Mouse (Mus musculus) embryonic facial prominence, embryonic 11.5 days (tissue): Measurements from ENCODE around the gene Evc. TPM values are rescaled to one million over a fixed set of nuclear protein-coding genes. Genes with fewer than 3 reads are reported as not detected.

Source experiments
- ATAC-seq: fragments of 200-750 bp; cut with Nextera tagmentation; replicated peaks from 2 replicates; pipeline ENCODE4 v1.8.0; 2017; ENCODE audit warnings: low read depth; ENCODE audit not compliant: insufficient number of reproducible peaks, low FRiP score, low TSS enrichment
- DNase-seq: peaks from one replicate; pipeline ENCODE4 v3.0.0-alpha.2; 2015; ENCODE audit warnings: low spot score
- H3K27ac ChIP-seq: fragments of 300-500 bp; sonication (generic); replicated peaks from 2 replicates; pipeline ENCODE4 v1.5.1; 2014; ENCODE audit warnings: mild to moderate bottlenecking, low read depth, low read length, control low read depth
- H3K27me3 ChIP-seq: fragments of 300-500 bp; sonication (generic); 2 replicates; pipeline ENCODE4 v1.6.1; 2014; ENCODE audit warnings: mild to moderate bottlenecking, low read length, moderate library complexity, mixed read lengths; ENCODE audit not compliant: control insufficient read depth, insufficient read depth
- H3K36me3 ChIP-seq: fragments of 300-500 bp; sonication (generic); replicated peaks from 2 replicates; pipeline ENCODE4 v1.6.1; 2014; ENCODE audit warnings: low read depth, mild to moderate bottlenecking, low read length, moderate library complexity, mixed read lengths; ENCODE audit not compliant: control insufficient read depth, insufficient read depth
- H3K4me1 ChIP-seq: fragments of 300-500 bp; sonication (generic); 2 replicates; pipeline ENCODE4 v1.6.1; 2014; ENCODE audit warnings: low read length, mixed read lengths; ENCODE audit not compliant: control insufficient read depth, insufficient read depth
- H3K4me2 ChIP-seq: fragments of 300-500 bp; sonication (generic); 2 replicates; pipeline ENCODE4 v1.6.1; 2014; ENCODE audit warnings: low read depth, mild to moderate bottlenecking, control low read depth, low read length, moderate library complexity
- H3K4me3 ChIP-seq: fragments of 300-500 bp; sonication (generic); 2 replicates; pipeline ENCODE4 v1.5.1; 2014; ENCODE audit warnings: low read depth, low read length, control low read depth
- H3K9ac ChIP-seq: fragments of 300-500 bp; sonication (generic); replicated peaks from 2 replicates; pipeline ENCODE4 v1.6.1; 2014; ENCODE audit warnings: mild to moderate bottlenecking, control low read depth, low read length
- H3K9me3 ChIP-seq: fragments of 300-500 bp; sonication (generic); replicated peaks from 2 replicates; pipeline ENCODE4 v1.6.1; 2016; ENCODE audit warnings: mild to moderate bottlenecking, low read length, inconsistent platforms, mixed read lengths; ENCODE audit not compliant: control insufficient read depth
- WGBS: fragments of 180-500 bp; shearing (Covaris S2); extraction: QIAGEN DNeasy Blood & Tissue Kit; methylation state at CpG from one replicate; pipeline ENCODE4 v1.1.7; 2014; 5-methylcytosine and 5-hydroxymethylcytosine counted together
- polyA plus RNA-seq: library from polyadenylated mRNA; unstranded; fragments of >200 nt; fragmentation: Nextera tagmentation; extraction: Ambion mirVana; gene quantifications from 2 replicates; pipeline ENCODE4 v1.2.1, GENCODE M21; 2014

Gene Evc
- polyA plus RNA-seq: 15.7 and 17.7 TPM in 2 replicates

DNA sequence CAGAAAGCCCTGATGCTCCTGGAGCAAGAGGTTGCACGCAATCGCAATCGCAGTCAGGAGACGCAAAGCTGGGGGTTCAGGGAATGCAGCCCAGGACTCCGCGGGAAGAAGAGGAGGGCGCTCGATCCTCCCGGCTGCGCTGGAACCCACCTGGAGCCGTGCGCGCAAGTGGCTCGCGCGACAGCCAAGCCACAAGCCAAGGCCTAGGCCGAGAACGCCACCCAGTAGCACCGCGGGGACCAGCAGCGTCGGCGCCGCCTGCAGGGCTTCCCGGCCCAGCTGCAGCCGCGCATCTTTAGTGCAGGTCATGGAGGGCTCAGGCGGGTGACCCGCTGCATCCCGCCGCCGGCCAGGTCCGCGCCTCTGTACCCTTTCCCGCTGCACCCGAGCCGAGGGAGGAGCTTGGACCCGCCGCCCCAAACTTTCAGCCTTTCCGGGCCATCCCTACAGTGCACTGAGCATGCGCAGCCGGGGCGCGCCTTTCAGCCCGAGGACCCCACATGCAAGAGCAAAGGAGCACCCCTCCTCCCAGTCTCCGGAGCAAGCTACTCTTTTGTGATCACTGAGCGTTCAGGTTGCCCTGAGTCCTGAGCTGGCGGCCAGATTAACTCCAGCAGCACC lies at the start of gene Evc:
Evc (minus strand) TSS at position 410 of the 621 bp plus-strand sequence.
- DNase-seq (peak; percentile 88), ATAC-seq (peak; percentile 54)
- Histone ChIP-seq H3K4me3 (peak within 1 kb of the TSS; percentile 50), H3K27ac (peak within 1 kb of the TSS; percentile 25; the same call in 1 of the 2 replicates), H3K9me3 (no peaks in the 10 kb centered on the region), H3K9ac (peak within 1 kb of the TSS; percentile 79), H3K4me1 (peaks cover 11% of the 10 kb centered on the region), H3K4me2 (peak within 1 kb of the TSS; percentile 81), H3K27me3 (no peaks in the 10 kb centered on the region), H3K36me3 (no peaks in the 10 kb centered on the region)
- under 1% methylated on average over 48 of the region's 48 CpGs for WGBS

DNA sequence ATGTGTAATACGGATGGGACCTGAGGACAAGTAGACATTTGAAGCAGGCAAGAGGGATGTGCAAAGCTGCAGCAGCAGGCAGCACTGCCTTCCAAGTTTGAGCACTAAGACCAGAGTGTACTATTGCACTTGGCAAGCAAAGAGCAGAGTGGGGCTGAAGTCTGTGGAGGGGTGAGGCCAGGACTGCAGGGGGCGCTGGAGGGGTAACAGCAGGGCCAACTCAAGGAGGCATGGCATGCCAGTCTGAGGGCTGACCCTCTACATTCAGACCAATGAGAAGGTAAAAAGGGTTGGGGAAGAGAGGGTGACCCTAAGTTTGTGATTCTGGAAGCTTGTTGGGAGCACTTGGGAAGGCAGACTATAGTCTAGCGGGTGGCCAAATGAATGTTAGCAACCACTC lies 46.9 kb upstream of the Evc start:
- ATAC-seq (no peak), DNase-seq (no peak)
- Histone ChIP-seq H3K36me3 (no peaks in the 10 kb centered on the region; the same call in none of the 2 replicates), H3K27ac (no peak overlapping the region), H3K9ac (no peak overlapping the region), H3K4me3 (no peak overlapping the region), H3K27me3 (no peaks in the 10 kb centered on the region), H3K9me3 (no peaks in the 10 kb centered on the region), H3K4me2 (no peak overlapping the region), H3K4me1 (no peaks in the 10 kb centered on the region)
- 84% methylated on average over 3 of the region's 3 CpGs for WGBS

DNA sequence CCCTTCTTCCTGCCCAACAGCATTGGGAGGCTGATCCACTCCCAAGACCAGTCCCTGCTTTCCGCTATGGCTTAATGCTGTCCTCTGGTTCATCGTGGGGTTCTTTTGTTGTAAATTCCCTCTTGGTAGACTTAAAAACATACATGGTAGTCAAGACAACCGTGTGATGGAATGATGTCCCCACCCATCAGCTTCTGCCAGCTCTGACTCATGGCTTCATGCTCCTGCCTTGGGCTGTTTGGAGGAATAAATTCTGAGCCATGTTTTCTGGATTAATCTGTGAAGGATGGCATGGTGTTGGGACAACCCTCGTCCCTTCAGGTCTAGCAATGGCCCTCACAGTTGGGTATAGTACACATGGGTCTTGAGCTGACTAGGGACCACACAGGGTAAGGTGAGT lies 43.9 kb upstream of the Evc start:
- 98% methylated on average over 4 of the region's 4 CpGs for WGBS
- no peaks in the 10 kb centered on the region; the same call in 1 of the 2 replicates for H3K36me3 ChIP-seq
- no peak for DNase-seq
- no peak overlapping the region for H3K9ac ChIP-seq
- no peak overlapping the region for H3K4me3 ChIP-seq
- H3K27me3 ChIP-seq: no peaks in the 10 kb centered on the region
- H3K27ac ChIP-seq: no peak overlapping the region
- ATAC-seq: no peak
- no peak overlapping the region for H3K4me2 ChIP-seq
- no peaks in the 10 kb centered on the region for H3K9me3 ChIP-seq
- H3K4me1 ChIP-seq: no peaks in the 10 kb centered on the region

DNA sequence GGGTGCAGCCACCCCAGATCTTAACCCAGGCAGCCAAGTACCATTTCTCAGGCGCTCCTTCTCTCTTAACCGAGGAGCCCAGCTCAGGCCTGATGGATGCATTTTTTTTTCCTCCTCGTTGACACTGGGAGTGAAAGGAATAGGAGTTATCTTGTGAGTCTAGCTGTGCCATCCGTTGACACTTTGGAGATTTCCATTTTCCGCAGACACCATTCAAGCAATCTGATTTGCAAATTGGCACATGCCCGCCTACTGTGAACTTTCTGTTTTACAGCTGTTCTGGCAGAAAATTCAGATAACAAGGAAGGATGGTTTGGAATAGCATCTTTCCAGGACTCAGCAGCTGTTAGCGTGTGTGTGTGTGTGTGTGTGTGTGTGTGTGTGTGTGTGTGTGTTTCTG lies 40.7 kb upstream of the Evc start:
- Histone ChIP-seq H3K36me3 (no peaks in the 10 kb centered on the region; the same call in 1 of the 2 replicates), H3K9me3 (no peaks in the 10 kb centered on the region), H3K4me2 (no peak overlapping the region), H3K9ac (no peak overlapping the region), H3K27me3 (no peaks in the 10 kb centered on the region), H3K4me1 (no peaks in the 10 kb centered on the region), H3K27ac (no peak overlapping the region), H3K4me3 (no peak overlapping the region)
- 88% methylated on average over 7 of the region's 7 CpGs for WGBS
- ATAC-seq (no peak), DNase-seq (no peak)

DNA sequence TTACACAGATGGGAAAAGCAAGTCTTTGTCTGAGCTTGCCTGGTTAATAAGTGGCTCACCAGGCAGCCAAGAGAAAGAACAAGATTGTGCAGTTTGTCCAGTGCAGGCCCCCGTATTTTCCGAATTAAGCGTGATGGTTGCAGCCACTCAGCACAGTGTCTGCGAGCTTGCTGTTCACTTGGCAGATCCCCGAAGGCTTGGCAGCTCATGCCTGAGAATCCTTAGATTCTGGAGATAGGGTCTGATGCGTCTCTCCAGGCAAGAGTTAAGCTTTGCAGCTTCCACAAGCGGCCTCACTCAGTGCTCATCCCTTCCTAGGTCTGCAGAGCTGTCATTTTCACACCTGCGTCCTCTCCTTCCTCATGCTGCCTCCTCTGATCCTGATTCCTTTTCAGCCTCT lies 32.1 kb upstream of the Evc start:
- Histone ChIP-seq H3K4me3 (no peak overlapping the region), H3K9me3 (no peaks in the 10 kb centered on the region), H3K4me2 (no peak overlapping the region), H3K4me1 (no peaks in the 10 kb centered on the region), H3K27me3 (no peaks in the 10 kb centered on the region), H3K36me3 (no peaks in the 10 kb centered on the region; the same call in 1 of the 2 replicates), H3K9ac (no peak overlapping the region), H3K27ac (no peak overlapping the region)
- DNase-seq (no peak), ATAC-seq (no peak)
- 87% methylated on average over 8 of the region's 8 CpGs for WGBS

DNA sequence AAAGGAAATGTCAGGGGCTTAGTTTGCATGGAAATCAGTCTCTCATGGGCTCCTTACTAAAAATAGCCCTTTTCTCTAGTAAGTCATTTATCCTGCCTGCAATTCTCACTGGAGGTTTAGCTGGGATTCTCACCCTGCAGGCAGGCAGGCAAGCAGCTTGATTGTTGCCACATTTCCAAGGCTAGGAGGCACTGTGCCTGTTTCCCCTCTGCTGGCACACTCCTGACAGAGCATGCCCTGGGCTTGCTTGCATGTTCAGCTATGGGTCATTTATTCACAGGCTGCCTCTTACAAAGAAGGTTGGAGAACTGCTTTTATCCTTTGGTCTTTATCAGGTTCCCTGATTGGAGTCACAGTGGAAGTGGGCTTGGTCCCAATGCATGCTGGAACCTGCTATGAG lies 29.1 kb upstream of the Evc start:
- no peaks in the 10 kb centered on the region; the same call in 1 of the 2 replicates for H3K36me3 ChIP-seq

DNA sequence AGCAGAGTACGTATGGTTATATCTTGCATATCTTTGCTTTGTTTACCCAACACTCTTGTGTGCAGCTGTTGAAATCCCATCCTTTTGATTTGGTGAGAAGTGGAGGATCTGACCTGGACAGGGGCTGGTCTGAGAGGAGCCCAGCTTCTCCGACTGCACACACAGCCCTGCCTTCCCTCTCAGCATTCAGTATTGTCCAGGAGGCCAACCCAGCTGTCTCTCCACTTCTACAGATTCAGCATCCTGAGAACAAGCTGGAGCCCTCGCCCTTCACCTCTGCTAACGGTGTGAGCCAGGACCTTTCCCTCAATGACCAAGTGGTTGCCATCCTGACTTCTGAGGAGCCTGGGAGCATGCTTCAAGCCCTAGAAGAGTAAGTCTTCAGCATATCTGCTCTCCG lies 26.6 kb upstream of the Evc start:
- Histone ChIP-seq H3K4me2 (no peak overlapping the region), H3K27ac (no peak overlapping the region), H3K27me3 (no peaks in the 10 kb centered on the region), H3K9ac (no peak overlapping the region), H3K9me3 (no peaks in the 10 kb centered on the region), H3K4me1 (no peaks in the 10 kb centered on the region), H3K36me3 (no peaks in the 10 kb centered on the region; the same call in 1 of the 2 replicates), H3K4me3 (no peak overlapping the region)
- 89% methylated on average over 5 of the region's 5 CpGs for WGBS
- no peak for ATAC-seq
- no peak for DNase-seq

More for the DNA sequence above, 29.1 kb upstream of the Evc start:
- H3K27me3 ChIP-seq: no peaks in the 10 kb centered on the region
- H3K4me3 ChIP-seq: no peak overlapping the region
- H3K9ac ChIP-seq: no peak overlapping the region
- no peaks in the 10 kb centered on the region for H3K4me1 ChIP-seq
- H3K9me3 ChIP-seq: no peaks in the 10 kb centered on the region
- no peak overlapping the region for H3K4me2 ChIP-seq
- H3K27ac ChIP-seq: no peak overlapping the region
- DNase-seq (no peak), ATAC-seq (no peak)

DNA sequence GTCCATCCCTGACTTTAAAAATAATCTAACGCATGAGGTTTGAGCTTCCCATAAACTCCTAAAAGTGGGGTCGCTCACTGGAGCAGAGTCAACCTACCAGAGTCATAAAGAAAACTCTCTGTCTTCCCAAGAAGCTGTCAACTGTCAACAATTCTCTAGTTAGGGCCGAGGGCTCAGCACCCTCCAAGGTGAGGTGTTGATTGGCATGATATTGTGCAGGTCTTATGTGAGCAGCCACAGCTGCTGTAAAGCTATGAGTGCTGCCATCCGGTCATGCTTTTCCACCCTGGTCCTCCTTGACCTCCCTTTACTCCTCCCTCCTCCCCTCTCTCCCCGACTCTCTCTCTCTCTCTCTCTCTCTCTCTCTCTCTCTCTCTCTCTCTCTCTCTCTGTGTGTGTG lies 25.9 kb upstream of the Evc start:
- 87% methylated on average over 5 of the region's 5 CpGs for WGBS
- DNase-seq: no peak
- Histone ChIP-seq H3K4me1 (no peaks in the 10 kb centered on the region), H3K9me3 (no peaks in the 10 kb centered on the region), H3K27me3 (no peaks in the 10 kb centered on the region), H3K9ac (no peak overlapping the region), H3K27ac (no peak overlapping the region), H3K36me3 (no peaks in the 10 kb centered on the region; the same call in 1 of the 2 replicates), H3K4me3 (no peak overlapping the region), H3K4me2 (no peak overlapping the region)
- no peak for ATAC-seq
